Mouse (Mus musculus): Measurements from ENCODE around the gene AC170998.1. TPM values are rescaled to one million over a fixed set of nuclear protein-coding genes. Genes with fewer than 3 reads are reported as not detected.
"Not testable (repeated sequence)": the region's sequence is repeated elsewhere in the genome, so short reads cannot be mapped to it uniquely, and the experiment has no call there.

AC170998.1 gene
- total RNA-seq, 4 experiments from 2014 or later, result 0.46 to 1.5 (median 1.1) TPM; not detected in 1

GRCm38 (mm10) chr17:28756447-28756846 lies 30.6 kb downstream of the AC170998.1 start:
- no peak for DNase-seq (ENCODE audit: low spot score)

GRCm38 (mm10) chr17:28757470-28757869 lies 31.6 kb downstream of the AC170998.1 start:
- no peak for DNase-seq (ENCODE audit: low spot score)

GRCm38 (mm10) chr17:28760736-28761312 lies 34.9 kb downstream of the AC170998.1 start:
- no peak for DNase-seq (ENCODE audit: low spot score)

- DNase-seq (ENCODE audit: low spot score), result peak; percentile 72
These were observed 36.0 kb downstream of the AC170998.1 start for GRCm38 (mm10) chr17:28761871-28762270.

GRCm38 (mm10) chr17:28766203-28766602 lies 40.3 kb downstream of the AC170998.1 start:
- no peak for DNase-seq (ENCODE audit: low spot score)

- DNase-seq (ENCODE audit: low spot score), result no peak
These were observed 41.1 kb downstream of the AC170998.1 start for GRCm38 (mm10) chr17:28766781-28767515.

GRCm38 (mm10) chr17:28769121-28769874 lies 43.4 kb downstream of the AC170998.1 start, which contains the start of gene Mapk13:
Gene Mapk13, plus strand, starts transcription at chr17:28769297.
- no peak for DNase-seq (ENCODE audit: low spot score)

GRCm38 (mm10) chr17:28769875-28770421 lies 44.1 kb downstream of the AC170998.1 start:
- DNase-seq (ENCODE audit: low spot score), result no peak

GRCm38 (mm10) chr17:28771289-28771688 lies 45.4 kb downstream of the AC170998.1 start:
- DNase-seq (ENCODE audit: low spot score), result no peak

- not testable (repeated sequence) for DNase-seq (ENCODE audit: low spot score)
These were observed 48.4 kb downstream of the AC170998.1 start for GRCm38 (mm10) chr17:28774303-28774702.

- no peak for DNase-seq (ENCODE audit: low spot score)
These were observed 49.3 kb downstream of the AC170998.1 start for GRCm38 (mm10) chr17:28775161-28775560.

Other genes with a start within 250 kb of the AC170998.1 start
- gene Fkbp5, start 208.6 kb upstream of the AC170998.1 start, total RNA-seq (2022), result 10 to 100 TPM; 31.0 to 46.7 (median 38.3) TPM
- not detected for gene Armc12, start 195.3 kb upstream of the AC170998.1 start, total RNA-seq (2022)
- not detected for gene Clpsl2, start 176.7 kb upstream of the AC170998.1 start, total RNA-seq (2022)
- not detected for gene Clps, start 165.3 kb upstream of the AC170998.1 start, total RNA-seq (2022)
- not detected for gene Lhfpl5, start 150.4 kb upstream of the AC170998.1 start, total RNA-seq (2022)
- 10 to 100 TPM; 30.8 to 38.3 (median 35.2) TPM for gene Srpk1, start 103.4 kb upstream of the AC170998.1 start, total RNA-seq (2022)
- gene Slc26a8, start 35.9 kb upstream of the AC170998.1 start, total RNA-seq (2022), result under 1 TPM in 2 of 4 experiments, not detected in 2; 0.37 to 0.65 TPM
- gene Mapk14, start 34.8 kb upstream of the AC170998.1 start, total RNA-seq (2022), result 10 to 100 TPM; 48.9 to 61.5 (median 52.0) TPM
- under 1 TPM in 2 of 4 experiments, not detected in 2; 0.16 to 0.83 TPM for gene Mapk13, start 43.2 kb downstream of the AC170998.1 start, total RNA-seq (2022)
- gene Brpf3, start 75.0 kb downstream of the AC170998.1 start, total RNA-seq (2022), result 10 to 100 TPM in 3 of 4 experiments, 1 to 10 TPM in 1; 8.5 to 15.3 (median 14.6) TPM
- under 1 TPM in 2 of 4 experiments, not detected in 2; 0.05 to 0.11 TPM for gene Pnpla1, start 132.3 kb downstream of the AC170998.1 start, total RNA-seq (2022)
- gene 4930539E08Rik, start 189.2 kb downstream of the AC170998.1 start, total RNA-seq (2022), result under 1 TPM in 1 of 4 experiments, not detected in 3; 0.06 TPM
- under 1 TPM in 2 of 4 experiments, not detected in 2; 0.26 to 0.31 TPM for gene Pxt1, start 217.8 kb downstream of the AC170998.1 start, total RNA-seq (2022)
- gene Kctd20, start 225.9 kb downstream of the AC170998.1 start, total RNA-seq (2022), result 10 to 100 TPM; 33.5 to 58.8 (median 54.0) TPM